Mouse (Mus musculus) thymus, postnatal 25 days (tissue): Measurements from ENCODE around the gene Tnfsf10.

ENCODE experiments used
- DNase-seq: peaks from one replicate; pipeline ENCODE4 v3.0.0; 2022

The Tnfsf10 gene

DNA sequence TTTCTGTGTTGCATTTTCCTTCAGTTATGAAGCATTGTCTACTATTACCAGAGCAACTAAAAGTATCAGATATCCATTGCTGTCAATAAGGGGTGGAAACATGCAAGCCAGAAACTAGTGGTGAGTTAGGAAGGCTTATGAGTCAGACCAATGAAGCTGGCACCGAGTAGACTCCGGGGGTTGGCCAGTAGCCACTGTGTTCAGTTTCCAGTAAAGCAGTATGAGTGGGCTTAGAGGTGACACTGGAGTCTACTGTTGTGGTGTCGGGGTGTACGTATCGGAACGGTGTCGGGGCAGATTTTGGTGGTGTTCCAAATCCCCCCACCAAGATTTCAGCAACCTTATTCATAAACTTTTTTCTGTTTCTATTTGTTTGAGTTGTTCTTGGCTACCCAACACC is 5.9 kb upstream of the Tnfsf10 start:
- no peak for DNase-seq

DNA sequence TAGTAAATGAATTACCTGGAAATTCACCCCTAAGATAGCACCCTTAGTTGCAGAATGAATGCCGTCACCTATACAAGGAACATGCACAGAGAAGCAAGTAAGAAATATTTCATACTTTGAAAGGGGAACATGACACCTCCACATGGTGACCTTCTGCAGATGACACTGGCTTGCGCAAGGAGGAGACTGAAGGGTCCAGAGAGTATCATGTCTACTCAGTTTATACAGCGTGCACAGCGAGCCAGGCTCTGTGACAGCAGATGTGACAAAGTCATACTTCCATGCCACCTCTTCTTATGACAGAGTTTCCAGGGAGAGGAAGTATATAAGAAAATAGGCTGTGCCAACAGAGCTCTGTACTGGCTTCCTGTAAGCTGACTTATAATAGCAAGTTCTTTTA is 5.4 kb upstream of the Tnfsf10 start:
- no peak for DNase-seq

DNA sequence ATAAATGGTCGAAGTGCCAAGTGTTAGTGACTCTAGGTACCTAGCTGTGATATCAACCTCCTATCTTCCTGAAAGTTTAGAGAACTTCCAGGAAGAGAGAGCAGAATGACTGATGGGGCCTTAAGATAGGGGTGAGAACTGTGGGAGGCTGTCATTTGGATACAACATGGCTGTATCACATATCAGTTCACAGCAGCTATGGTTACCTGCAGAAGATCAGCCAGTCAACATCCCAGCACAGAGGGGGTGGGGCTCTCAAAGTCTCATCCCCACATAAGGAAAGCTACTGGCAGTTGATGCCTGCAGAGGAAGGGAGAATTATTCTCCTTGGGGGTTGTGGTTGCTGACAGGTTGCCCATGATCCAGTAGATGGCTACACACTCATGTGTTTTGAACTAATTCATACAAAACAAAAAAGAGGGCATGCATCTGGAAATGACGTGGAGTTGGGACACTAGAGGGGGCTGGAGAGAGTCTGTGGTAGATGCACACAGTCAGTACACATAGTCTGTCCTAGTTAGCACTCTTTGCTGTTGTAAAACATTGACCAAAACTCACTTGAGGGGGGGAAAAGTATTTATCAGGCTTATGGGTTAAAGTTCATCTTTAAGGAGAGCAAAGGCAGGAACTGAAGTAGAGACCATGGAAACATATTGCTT is 2.2 kb upstream of the Tnfsf10 start:
- peak; percentile 45 for DNase-seq

DNA sequence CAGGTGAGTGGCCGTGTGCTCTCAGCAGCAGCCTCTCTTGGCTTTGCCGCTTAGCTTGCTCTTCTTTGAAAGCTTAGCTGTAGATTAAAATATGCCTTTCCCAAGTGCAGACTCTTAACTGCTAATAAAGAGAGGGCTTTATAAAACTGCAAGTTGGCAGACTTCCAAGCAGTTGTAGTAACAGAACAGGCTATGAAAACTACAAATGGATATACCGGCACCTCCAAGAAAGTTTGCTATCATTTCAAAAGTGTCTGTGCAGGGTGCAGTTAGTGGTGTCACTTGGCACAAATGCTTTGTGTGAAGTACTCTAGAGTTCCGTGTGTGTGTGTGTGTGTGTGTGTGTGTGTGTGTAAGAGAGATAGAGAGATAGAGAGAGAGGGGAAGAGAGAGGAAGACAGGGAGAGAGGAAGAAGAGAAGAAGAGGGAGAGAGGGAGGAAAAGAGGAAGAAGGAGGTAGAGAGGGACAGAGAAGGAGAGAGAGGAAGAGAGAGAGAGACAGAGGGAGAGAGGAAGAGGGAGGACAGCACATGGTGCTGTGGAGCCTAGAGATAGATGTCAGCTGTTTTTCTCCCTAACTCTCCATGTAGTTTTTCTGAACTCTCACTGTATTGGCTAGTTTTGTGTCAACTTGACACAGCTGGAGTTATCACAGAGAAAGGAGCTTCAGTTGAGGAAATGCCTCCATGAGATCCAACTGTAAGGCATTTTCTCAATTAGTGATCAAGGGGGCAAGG is 628 bp downstream of the Tnfsf10 start:
- DNase-seq: no peak

DNA sequence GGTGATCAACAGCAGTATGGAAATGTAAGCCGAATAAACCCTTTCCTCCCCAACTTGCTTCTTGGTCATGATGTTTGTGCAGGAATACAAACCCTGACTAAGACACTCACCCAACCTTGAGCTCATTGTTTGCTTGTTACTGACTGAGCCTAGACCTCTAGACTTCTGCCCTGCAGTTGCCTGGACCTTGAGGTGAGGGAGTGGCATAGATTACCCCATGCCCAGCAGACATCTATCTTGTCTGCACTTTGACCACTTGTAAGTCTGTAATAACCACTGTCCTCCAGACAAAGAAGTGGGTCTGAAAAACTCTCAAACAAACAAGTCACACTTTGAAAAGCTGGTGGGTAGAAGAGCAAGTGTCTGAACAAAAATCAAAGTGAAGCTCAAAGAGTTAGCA is 2.8 kb downstream of the Tnfsf10 start:
- DNase-seq: no peak

GRCm38 (mm10) chr3:27320613-27321495 is 4.0 kb downstream of the Tnfsf10 start:
- no peak for DNase-seq

GRCm38 (mm10) chr3:27322591-27322990 is 5.8 kb downstream of the Tnfsf10 start:
- peak; percentile 13 for DNase-seq

GRCm38 (mm10) chr3:27323551-27323950 is 6.7 kb downstream of the Tnfsf10 start:
- no peak for DNase-seq

- DNase-seq: no peak
Observed at GRCm38 (mm10) chr3:27326633-27327191, 9.9 kb downstream of the Tnfsf10 start.

DNA sequence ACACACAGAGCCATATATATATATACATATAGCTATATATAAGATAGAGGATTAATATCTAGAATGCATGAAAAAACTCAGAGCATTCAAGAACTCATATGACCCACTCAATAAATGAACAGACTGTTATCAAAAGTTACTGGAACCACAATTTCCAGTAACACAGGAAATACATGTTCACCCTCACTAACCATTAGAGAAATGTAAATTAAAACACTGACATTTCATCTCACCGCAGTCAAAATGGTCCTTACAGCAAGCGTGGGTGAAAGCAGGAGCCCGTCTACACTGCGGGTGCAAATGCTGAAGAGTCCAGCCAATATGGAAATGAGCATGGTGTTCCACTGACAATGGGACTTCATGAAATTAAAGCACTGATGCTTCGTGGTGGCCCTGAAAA is 13.9 kb downstream of the Tnfsf10 start:
- no peak for DNase-seq

DNA sequence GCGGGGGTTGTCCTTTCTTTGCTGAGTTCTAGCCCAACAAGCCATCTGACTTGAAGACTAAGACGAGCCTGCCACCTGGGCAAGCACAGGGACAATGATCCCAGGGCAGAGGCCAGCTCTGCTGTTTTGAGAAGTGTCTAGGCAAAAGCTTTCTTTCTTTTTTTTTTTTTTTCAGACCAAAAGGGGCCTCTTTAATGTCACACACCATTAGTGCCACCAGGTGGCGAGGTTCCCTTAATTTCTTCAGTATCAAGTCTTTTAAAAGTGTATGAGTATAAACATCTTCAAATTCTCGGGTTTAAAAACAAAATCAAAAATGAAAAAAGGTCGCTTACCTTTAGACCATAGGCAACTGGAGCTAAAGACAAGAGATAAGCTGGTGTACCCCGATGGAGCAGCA is 21.6 kb downstream of the Tnfsf10 start:
- DNase-seq: peak; percentile 48

DNA sequence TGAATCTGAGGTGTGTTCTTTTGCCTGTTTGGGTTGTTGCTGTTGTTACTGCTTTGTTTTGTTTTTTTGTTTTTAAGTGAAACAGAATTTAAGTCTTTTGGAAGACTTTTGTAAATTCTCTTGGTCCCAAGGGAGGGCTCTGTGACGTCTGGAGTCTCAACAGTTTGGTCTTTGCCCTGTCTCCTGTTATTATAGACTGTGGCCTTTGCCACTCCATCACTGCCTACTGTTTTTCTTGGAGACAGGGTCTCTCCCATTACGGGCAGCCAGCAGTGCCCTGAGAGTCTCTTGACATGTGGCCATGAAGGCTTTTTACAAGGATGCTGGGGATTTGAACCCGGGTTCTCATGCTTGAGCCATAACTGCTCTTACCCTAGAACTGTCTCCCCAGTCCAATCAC is 22.1 kb downstream of the Tnfsf10 start:
- no peak for DNase-seq

DNA sequence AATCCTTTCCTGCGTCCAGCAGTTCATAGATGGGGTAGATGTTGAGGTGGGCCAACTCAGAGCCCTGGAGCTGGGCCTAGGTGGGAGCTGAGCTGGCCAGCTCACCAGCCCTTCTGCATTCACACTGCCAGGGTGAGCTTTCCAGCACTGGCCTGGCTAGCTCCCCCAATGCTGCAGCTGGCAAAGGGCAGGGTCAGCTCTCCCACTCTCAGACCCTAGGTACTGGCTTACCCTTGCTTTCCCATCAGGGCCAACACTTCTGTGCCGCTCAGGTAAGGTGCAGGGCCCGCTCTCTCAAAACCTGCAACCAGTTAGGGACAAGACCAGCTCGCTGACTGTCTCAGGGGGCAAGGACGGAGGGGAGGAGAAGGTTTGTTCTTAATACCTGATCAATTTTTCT is 23.9 kb downstream of the Tnfsf10 start:
- DNase-seq: no peak

DNA sequence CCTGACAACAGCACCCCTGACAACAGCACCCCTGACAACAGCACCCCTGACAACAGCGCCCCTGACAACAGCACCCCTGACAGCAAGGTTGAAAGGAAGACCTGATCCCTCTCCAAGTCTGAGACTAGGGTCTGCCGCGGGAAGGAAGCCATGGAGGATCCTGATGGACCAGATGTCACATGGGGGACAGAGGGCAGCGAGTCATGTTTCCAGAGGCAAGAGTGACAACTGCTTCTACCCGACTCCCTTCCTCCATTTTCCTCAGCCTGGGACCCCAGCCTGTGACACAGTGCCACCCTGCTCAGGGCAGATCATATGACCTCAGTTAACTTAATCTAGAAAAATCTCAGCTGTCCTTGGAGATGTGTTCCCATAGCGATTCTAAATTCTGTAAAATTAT is 25.6 kb downstream of the Tnfsf10 start:
- DNase-seq: no peak

DNA sequence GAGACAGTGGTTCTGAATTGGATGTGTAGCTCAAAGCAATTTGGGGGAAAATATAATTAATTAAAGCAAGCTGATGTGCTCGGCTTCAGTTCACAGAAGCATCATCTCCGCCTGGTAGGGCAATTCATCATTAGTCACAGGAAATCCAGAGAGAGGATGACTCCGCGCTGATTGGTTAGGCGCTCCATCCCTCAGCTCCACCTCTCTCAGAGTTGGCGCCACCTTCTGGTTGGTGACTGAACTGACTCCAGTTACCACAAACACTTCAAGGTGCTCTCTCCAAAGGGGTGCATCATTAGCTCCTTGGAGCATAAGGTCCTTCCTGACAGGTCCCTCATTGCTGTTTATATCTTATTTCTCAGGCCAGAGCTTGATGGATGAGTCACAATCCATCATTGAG is 28.7 kb downstream of the Tnfsf10 start:
- peak; percentile 85 for DNase-seq

DNA sequence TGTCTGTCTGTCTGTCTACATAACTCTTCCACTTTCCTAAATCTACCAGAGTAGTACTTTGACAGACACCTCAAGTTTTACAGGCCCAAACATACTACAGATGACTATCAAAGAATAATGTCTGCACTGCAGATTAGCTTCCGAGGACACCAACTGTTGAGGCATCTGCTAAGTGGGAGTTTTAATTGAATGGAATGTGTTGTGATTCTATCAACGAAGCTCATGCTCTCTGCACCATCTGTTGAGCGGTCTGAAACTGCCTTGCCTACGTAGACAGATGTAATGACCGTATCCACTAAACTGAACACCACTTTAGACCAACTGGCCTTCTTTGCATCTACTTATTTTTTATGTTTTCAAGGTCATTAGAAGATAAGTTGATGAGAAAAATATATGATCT is 31.6 kb downstream of the Tnfsf10 start:
- no peak for DNase-seq

DNA sequence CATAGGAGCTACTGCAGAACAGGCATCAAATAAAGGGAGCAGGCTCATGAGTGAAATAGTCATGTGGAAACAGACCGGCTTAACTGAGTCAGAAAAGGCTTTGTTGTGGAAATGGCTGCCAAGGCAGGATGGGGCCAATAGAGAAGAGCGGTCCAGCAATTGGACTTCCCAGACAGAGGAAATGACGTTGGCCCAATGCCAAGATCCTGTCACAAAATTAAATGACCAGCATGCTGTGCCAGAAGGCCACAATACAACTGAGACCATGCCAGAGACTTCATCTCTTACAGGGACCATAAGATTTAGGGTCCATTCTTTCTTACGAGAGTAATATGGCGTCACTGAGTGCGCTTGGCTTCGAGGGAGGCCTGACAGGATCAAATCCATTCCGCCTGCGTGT is 34.3 kb downstream of the Tnfsf10 start:
- no peak for DNase-seq

DNA sequence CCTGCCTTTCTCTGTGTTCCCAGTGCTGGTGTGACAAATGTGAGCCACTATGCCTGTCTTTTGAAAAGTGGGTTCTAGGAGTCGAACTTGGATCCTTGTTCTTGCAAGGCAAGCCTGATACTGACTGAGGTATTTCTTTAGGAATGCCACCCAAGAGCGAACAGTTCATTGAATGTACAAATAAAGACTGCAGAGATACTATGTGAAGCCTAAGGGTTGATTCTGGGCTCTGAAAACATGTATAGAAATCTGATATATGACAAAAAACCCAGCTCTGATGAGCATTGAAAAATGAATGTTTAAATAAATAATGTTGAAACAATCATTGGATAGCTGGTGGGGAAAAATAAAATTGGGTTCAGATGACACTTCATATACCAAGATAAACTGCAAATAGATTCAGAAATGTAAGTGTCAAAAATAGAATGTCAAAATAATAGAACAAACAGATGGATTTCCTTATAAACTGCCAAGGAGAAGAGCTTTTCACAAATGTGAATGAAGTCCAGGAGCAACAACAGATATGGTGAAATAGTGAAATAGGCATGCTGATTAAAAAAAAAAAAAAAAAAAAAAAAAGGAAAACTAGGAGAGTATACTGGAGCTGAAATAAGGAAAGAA is 42.4 kb downstream of the Tnfsf10 start:
- DNase-seq: no peak

DNA sequence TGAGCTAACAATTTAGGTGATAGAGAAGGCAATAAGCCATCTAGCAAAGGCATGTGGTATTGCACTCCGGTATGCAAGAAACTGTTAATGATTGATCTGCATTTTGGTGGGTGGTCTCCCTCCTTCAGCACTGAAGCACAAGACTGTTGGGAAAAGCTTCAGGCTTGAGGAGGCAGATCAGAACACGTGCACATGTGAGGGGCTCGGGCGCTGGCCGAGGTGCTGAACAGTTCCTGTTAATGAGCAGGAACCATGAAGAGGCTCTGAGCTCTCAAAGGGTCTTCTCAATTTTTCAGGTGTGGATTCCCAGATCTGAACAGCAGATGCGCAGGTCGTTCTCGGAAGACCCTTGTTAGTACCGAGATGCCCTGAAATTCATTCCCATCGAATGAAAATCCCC is 53.3 kb downstream of the Tnfsf10 start:
- DNase-seq: peak; percentile 41

DNA sequence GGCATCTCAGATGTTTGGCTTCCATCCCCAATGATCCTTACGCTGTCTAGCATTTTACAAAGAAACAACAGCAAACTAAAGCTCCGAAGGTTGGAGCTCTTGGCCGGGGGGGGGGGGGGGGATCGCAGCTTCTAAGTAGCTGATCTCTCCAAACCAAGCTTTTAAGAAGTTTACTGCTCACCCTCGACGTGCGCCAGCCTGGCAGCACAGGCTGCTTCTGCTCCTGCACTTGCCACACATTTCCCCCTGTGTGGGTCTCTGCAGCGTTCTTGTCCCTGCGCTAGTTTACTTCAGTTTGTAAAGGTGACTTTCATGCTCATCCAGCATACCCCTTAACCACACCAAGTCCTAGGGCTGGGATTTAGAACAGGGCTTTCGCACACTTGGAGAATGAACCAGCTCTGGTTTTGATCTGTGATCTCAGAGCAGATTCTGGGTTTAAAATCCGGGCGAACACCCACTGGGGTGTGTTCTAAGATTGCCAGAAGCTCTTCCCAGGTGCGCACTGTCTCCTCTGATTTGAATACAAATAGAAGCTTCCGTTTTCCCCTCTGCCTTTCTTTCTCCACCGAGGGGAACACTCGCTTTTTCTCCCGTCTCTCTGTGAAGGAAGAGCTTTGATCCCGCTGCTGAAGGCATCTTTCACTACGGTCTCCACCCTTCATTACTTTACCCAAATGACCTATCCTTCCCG is 53.9 kb downstream of the Tnfsf10 start:
- no peak for DNase-seq

GRCm38 (mm10) chr3:27371276-27371621 is 54.4 kb downstream of the Tnfsf10 start, which contains the start of gene Ghsr:
Gene Ghsr, plus strand, starts transcription at chr3:27371351.
- no peak for DNase-seq
